Mouse (Mus musculus) spleen, postnatal 4 days (tissue): Measurements from ENCODE around the gene Kcnq1.
A peak's percentile ranks its signal among the peaks of the same experiment; 100 is the strongest.

Experiments
- DNase-seq, 2 experiments: peaks; one replicate each; pipeline ENCODE4 v3.0.0; 2022; ENCODE audit warnings: low spot score in 2 of 2

Kcnq1 gene

DNA sequence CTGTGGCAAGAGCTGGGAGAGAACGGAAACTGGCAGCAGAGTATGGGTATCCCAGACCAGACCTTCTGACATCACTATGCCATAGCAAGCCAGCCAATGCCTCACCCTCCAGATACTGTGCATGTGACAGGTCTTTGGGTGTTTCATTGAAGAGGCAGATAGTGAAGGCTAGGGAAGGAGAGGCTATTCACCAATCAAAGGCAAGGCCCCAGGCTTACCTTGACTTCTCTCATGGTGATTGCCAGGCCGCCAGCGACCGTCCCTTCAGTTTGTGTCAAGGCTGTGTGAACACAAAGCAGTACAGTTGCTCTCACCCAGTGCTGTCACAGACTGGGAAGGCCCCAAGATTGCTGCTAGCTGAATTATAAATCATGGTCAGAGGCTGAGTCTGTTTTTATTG, 75.1 kb downstream of the Kcnq1 start:
- no peak for DNase-seq

GRCm38 (mm10) chr7:143185506-143185905, 79.3 kb downstream of the Kcnq1 start:
- DNase-seq: no peak

DNA sequence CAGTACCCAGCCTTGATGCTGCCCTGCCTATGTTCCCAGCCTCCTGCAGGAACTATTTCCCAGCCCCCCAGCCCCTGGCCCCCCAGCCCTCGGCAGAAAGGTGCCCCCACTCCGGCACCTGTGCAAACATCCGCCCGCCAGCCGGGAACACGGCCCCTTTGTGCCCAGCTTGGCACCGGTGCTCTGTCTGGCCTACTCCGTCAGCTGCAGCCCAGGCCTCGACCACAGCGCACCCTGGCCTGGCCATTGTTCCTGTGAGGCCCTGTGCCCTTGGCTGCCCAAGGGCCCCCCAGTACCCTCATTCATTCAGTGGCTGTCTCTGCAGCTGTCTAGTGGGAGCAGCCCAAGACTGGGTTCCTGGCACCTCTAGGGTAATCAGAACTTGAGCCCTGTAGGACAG, 80.2 kb downstream of the Kcnq1 start:
- DNase-seq: no peak

GRCm38 (mm10) chr7:143187181-143187580, 81.0 kb downstream of the Kcnq1 start:
- no peak for DNase-seq

DNA sequence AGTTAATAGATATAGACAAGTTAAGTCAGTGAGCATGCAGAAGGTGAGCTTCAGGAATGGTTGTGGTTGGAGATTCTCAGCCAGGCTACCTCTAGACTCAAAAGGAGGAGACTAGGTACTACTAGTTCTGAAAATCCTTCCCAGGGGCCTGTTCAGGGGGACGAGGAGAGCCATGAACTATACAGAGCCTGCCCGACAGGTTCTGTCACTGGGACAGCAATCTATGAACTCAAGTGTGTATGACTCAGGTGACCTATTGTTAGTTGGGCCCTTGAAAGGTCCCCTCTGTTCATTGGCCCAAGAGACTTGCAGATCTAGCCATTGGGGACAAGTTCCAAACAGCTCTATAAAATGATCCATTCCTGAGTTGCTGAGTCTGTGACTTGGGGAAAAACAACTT, 82.4 kb downstream of the Kcnq1 start:
- DNase-seq: peak in 1 of 2 experiments; percentile 7

GRCm38 (mm10) chr7:143189965-143190722, 84.0 kb downstream of the Kcnq1 start:
- DNase-seq: peak in 1 of 2 experiments; percentile 46

DNA sequence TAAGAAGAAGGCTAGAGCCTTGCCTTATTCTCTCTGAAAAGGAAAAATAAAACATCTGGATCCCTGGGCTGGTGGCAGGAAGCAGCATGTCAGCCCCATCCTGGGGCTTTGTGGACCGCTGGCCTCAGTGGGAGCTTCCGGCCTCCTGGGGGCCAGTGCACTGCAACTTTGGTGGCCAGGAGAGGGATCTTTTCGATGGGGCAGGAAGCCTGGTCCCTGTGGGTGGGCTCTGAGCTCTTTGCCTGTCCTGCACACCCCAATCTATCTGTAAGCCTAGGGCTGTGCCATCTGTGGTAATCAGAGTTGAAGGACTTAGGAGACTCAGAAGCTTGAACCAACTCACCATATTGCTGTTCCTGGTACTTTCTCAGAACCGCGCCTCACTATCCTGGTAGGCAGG, 84.7 kb downstream of the Kcnq1 start:
- DNase-seq: peak in 1 of 2 experiments; percentile 53

- DNase-seq: peak in 1 of 2 experiments; percentile 54
Observed at GRCm38 (mm10) chr7:143192392-143192791, 86.2 kb downstream of the Kcnq1 start.

- peak in 1 of 2 experiments; percentile 50 for DNase-seq
Observed at GRCm38 (mm10) chr7:143194064-143194463, 87.9 kb downstream of the Kcnq1 start.

GRCm38 (mm10) chr7:143197951-143198440, 91.8 kb downstream of the Kcnq1 start:
- DNase-seq: peak in 1 of 2 experiments; percentile 54

- DNase-seq: peak in 1 of 2 experiments; percentile 50
Observed at GRCm38 (mm10) chr7:143198443-143198842, 92.3 kb downstream of the Kcnq1 start.

- DNase-seq: no peak
Observed at GRCm38 (mm10) chr7:143201255-143201654, 95.1 kb downstream of the Kcnq1 start.

DNA sequence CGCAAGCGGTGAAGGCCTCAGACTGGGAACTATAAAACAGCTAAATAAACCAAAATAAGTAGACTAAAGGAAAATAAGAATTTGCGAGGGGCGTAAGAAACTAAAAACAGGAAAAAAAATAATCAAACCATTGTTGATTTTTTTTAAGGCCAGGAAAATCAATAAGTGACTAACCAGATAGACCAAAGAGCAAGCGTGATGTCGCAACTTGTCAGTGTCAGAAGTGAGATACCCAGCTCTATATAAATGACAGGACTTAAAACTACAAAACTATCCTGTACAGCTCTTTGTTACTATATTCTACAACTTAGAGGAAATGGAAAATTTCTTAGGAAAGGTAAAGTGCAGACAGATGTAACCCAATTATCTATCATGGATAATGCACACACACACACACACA, 97.7 kb downstream of the Kcnq1 start:
- DNase-seq: no peak

DNA sequence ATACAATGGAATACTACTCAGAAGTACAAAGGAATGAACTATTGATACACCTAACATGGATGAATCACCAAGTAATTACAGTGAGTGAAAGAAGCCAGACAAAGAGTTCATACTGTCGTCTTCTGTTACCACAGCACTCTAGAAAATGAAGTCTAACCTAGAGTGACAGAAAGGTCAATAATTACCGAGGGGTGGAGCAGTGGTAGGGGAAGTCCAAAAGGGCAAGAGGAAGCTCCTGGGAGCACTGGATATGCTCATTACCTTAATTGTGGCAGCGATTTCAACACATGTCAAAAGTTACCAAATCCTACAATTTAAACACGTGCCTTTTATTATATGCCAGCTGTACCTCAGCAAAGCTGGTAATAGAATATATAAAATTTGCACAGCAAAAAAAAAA, 100.9 kb downstream of the Kcnq1 start:
- DNase-seq: no peak

DNA sequence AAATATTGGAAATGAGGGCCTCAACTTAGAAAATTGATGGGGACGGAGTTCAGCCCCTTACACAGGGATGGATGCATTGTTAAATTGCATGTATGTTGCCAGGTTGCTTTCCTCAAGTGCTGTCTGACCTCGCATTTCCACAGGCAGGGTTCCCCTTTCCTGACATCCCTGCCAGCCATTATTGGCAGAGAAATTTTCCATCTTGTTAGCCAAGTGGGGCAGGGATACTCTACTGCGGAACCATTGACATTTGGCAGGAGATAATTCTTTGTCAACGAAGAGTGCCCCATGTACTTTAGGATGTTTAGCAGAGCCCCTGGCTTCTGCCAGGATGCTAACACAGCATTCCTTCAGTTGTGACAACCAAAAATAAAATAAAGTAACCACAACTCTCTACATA, 104.6 kb downstream of the Kcnq1 start:
- DNase-seq: no peak

DNA sequence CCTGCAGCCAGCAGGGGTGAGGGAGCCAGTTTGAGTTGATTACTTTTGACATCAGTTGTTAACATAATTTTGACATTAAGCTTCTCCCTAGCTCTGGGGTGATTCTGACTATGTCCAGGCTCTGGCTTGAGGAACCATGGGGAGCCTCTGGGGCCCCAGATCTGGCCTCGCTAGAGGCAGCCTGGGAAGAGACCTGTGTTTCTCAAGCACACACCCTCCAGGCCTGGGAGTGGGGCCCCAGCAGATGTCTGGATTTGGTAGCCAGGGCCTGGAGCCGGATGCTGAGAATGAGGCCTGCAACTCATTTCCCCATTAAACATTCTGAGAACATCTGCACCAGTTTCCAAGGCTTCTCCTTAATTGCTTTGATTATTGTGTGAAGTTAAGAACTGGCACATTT, 145.0 kb downstream of the Kcnq1 start:
- no peak for DNase-seq

- no peak for DNase-seq
Observed at GRCm38 (mm10) chr7:143253126-143253871, 147.1 kb downstream of the Kcnq1 start.

GRCm38 (mm10) chr7:143254901-143255300, 148.7 kb downstream of the Kcnq1 start:
- DNase-seq: no peak

DNA sequence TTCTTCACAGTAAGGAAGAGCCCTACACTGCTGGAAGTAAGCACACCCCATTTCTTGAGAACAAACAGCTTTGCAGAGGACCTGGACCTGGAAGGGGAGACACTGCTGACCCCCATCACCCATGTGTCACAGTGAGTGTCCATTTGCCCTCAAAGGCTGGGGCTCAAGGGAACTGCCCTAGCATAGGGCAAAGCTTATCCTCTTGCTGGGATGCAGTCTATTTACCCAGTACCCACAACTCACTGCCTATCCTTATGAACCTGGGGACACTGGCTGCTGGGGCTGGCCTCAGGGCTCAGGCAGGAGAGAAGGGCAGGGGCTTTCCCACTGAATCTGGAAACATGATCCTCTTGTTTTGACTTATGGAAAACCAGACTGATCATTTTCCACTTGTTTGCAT, 155.1 kb downstream of the Kcnq1 start:
- DNase-seq: peak in 1 of 2 experiments; percentile 52

DNA sequence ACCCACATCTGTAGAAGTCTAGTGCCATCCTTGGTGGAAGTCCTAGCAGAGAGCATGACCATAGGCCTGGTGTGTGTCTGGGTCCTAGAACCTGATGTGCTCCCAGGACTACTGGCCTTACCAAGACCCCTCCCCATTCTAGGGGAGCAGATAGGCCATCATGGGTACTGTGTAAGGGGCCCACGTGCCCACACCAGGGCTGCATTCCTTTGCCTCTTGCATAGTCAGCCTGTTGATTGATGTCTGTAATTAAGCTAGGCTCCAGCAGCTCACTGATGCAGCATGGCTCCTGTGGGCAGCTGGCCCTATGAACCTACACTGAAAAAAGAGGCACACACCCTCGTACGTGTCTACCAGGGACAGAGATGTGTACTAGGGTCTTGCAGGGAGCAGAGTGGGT, 157.4 kb downstream of the Kcnq1 start:
- DNase-seq: peak in 1 of 2 experiments; percentile 45

GRCm38 (mm10) chr7:143263966-143264365, 157.8 kb downstream of the Kcnq1 start:
- DNase-seq: peak in 1 of 2 experiments; percentile 55

GRCm38 (mm10) chr7:143265386-143265785, 159.2 kb downstream of the Kcnq1 start:
- peak in 1 of 2 experiments; percentile 50 for DNase-seq
